Mouse (Mus musculus) olfactory bulb, adult 2 months (tissue): ENCODE measurements at regions not wholly inside any gene's neighbourhood (a gene's known extent, or its start where the extent isn't known, plus 50 kb on each side); places are given as distances from the start of the nearest gene placed in this dataset.

Experiments
- CTCF ChIP-seq: fragments of 200-500 bp; IDR thresholded peaks from 2 replicates; pipeline ENCODE4 v1.5.1; 2012; ENCODE audit warnings: low read depth, mild to moderate bottlenecking, low read length, moderate library complexity; ENCODE audit not compliant: insufficient read depth
- POLR2A ChIP-seq: fragments of 200-500 bp; IDR thresholded peaks from 2 replicates; pipeline ENCODE4 v1.6.1; 2012; ENCODE audit warnings: mild to moderate bottlenecking, low read depth, low read length, moderate library complexity; ENCODE audit not compliant: insufficient read depth

DNA sequence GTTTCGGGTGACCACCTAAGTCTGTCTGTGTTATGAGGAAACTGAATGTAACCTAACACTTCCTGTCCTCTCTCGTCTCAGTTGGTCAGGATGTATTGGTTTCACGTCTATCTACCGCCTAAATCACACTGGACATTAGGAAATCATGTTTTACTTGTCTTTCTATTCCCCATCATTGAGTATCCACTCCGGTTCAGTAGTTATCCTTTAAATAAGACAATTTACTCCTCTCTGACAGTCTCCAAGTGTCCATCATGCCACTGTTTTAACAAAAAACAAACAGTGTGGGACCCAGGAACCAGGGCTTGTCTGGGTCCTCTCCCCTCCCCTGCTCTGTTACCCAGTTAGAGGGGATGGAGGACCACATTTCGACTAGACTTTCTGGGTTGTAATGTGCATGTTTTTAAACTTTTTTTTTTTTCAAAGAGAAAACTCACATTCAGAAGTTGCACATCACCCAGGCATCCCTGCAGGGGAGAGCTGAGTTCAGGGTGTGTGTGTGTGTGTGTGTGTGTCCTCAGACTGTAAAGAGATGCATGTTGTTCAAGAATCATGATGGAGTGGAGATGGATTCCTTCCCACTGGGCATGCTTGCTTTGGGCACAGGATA, 65.5 kb upstream of the Cpsf6 start:
- TF ChIP-seq CTCF (no peak), POLR2A (no peak)
